Mouse (Mus musculus) hindbrain, embryonic 15.5 days (tissue): ENCODE data around the gene Arl13b. TPM values are rescaled to one million over a fixed set of nuclear protein-coding genes. Genes with fewer than 3 reads are reported as not detected.

Experiments
- ATAC-seq: fragments of 200-750 bp; cut with Nextera tagmentation; 2 replicates; pipeline ENCODE4 v1.8.0; 2017; ENCODE audit warnings: low read depth, moderate number of reproducible peaks, moderate TSS enrichment; ENCODE audit not compliant: low FRiP score
- H3K27ac ChIP-seq: fragments of 300-500 bp; sonication (generic); replicated peaks from 2 replicates; pipeline ENCODE4 v1.5.1; 2015; ENCODE audit warnings: mild to moderate bottlenecking, inconsistent platforms
- H3K27me3 ChIP-seq: fragments of 300-500 bp; sonication (generic); 2 replicates; pipeline ENCODE4 v1.6.1; 2015; ENCODE audit warnings: control low read depth, inconsistent platforms
- H3K36me3 ChIP-seq: fragments of 300-500 bp; sonication (generic); 2 replicates; pipeline ENCODE4 v1.6.1; 2015; ENCODE audit warnings: control low read depth, inconsistent platforms
- H3K4me1 ChIP-seq: fragments of 300-500 bp; sonication (generic); replicated peaks from 2 replicates; pipeline ENCODE4 v1.6.1; 2015; ENCODE audit warnings: control low read depth, inconsistent platforms
- H3K4me2 ChIP-seq: fragments of 300-500 bp; sonication (generic); 2 replicates; pipeline ENCODE4 v1.6.1; 2015; ENCODE audit warnings: moderate library complexity, mild to moderate bottlenecking, inconsistent platforms
- H3K4me3 ChIP-seq: fragments of 300-500 bp; sonication (generic); 2 replicates; pipeline ENCODE4 v1.5.1; 2015; ENCODE audit warnings: mild to moderate bottlenecking, inconsistent platforms
- H3K9ac ChIP-seq: fragments of 300-500 bp; sonication (generic); 2 replicates; pipeline ENCODE4 v1.6.1; 2015; ENCODE audit warnings: inconsistent platforms
- H3K9me3 ChIP-seq: fragments of 300-500 bp; sonication (generic); 2 replicates; pipeline ENCODE4 v1.6.1; 2016; ENCODE audit warnings: control low read depth, inconsistent platforms
- WGBS: fragments of 180-500 bp; shearing (Covaris S2); methylation state at CpG from one replicate; pipeline ENCODE4 v1.1.7; 2015; 5-methylcytosine and 5-hydroxymethylcytosine counted together
- microRNA-seq: library from miRNA; unstranded; fragments of <30 nt; microRNA quantifications from one replicate; pipeline ENCODE4, GENCODE M21; 2016
- polyA plus RNA-seq: library from polyadenylated mRNA; unstranded; fragments of >200 nt; fragmentation: Nextera tagmentation; extraction: Ambion mirVana; gene quantifications from 2 replicates; pipeline ENCODE4 v1.2.1, GENCODE M21; 2015

The Arl13b gene
- polyA plus RNA-seq, 1 experiment from 2014 or later, result 19.5 TPM

- no peak overlapping the region for H3K27ac ChIP-seq
- no peak for ATAC-seq
- H3K9ac ChIP-seq, result no peak overlapping the region
- no peaks in the 10 kb centered on the region for H3K27me3 ChIP-seq
- no peak overlapping the region for H3K4me2 ChIP-seq
- H3K9me3 ChIP-seq, result no peaks in the 10 kb centered on the region
- no peaks in the 10 kb centered on the region for H3K36me3 ChIP-seq
- 96% methylated on average over 6 of the region's 6 CpGs for WGBS
- no peak overlapping the region for H3K4me3 ChIP-seq
- H3K4me1 ChIP-seq, result no peaks in the 10 kb centered on the region
Measured at GRCm38 (mm10) chr16:62755307-62755706, 91.5 kb downstream of the Arl13b start.

- Histone ChIP-seq H3K27ac (no peak overlapping the region), H3K4me3 (no peak overlapping the region), H3K9ac (no peak overlapping the region), H3K9me3 (no peaks in the 10 kb centered on the region), H3K27me3 (no peaks in the 10 kb centered on the region), H3K4me1 (no peaks in the 10 kb centered on the region), H3K4me2 (no peak overlapping the region), H3K36me3 (no peaks in the 10 kb centered on the region)
- 82% methylated on average over 1 of the region's 1 CpGs for WGBS
- no peak for ATAC-seq
Measured at GRCm38 (mm10) chr16:62753597-62753996, 93.2 kb downstream of the Arl13b start.

- no peaks in the 10 kb centered on the region for H3K4me1 ChIP-seq
Measured at GRCm38 (mm10) chr16:62753079-62753478, 93.8 kb downstream of the Arl13b start.

GRCm38 (mm10) chr16:62745875-62746274 is 101.0 kb downstream of the Arl13b start:
- Histone ChIP-seq H3K9ac (no peak overlapping the region), H3K27me3 (no peaks in the 10 kb centered on the region), H3K4me2 (no peak overlapping the region), H3K4me3 (no peak overlapping the region), H3K4me1 (no peaks in the 10 kb centered on the region), H3K27ac (no peak overlapping the region), H3K9me3 (no peaks in the 10 kb centered on the region), H3K36me3 (no peaks in the 10 kb centered on the region)
- no peak for ATAC-seq
- WGBS, result 60% methylated on average over 2 of the region's 2 CpGs

More at GRCm38 (mm10) chr16:62753079-62753478, 93.8 kb downstream of the Arl13b start:
- Histone ChIP-seq H3K4me3 (no peak overlapping the region), H3K9me3 (no peaks in the 10 kb centered on the region), H3K27ac (no peak overlapping the region), H3K4me2 (no peak overlapping the region), H3K36me3 (no peaks in the 10 kb centered on the region), H3K9ac (no peak overlapping the region), H3K27me3 (no peaks in the 10 kb centered on the region)
- 92% methylated on average over 4 of the region's 4 CpGs for WGBS
- no peak for ATAC-seq

Small RNAs within 50 kb of the gene (microRNA-seq; reads per million reads assigned to microRNA genes)
- gene Gm25986, result not detected

Other genes with a start within 250 kb of the Arl13b start
- 8.8 and 9.2 TPM in 2 replicates for gene Nsun3, start 60.2 kb downstream of the Arl13b start, polyA plus RNA-seq
- gene Stx19, start 32.4 kb downstream of the Arl13b start, polyA plus RNA-seq, result 0.43 and 0.57 TPM in 2 replicates
- gene Pros1, start 7.3 kb upstream of the Arl13b start, polyA plus RNA-seq, result 10.3 and 10.7 TPM in 2 replicates